In the genomic region with DNA sequence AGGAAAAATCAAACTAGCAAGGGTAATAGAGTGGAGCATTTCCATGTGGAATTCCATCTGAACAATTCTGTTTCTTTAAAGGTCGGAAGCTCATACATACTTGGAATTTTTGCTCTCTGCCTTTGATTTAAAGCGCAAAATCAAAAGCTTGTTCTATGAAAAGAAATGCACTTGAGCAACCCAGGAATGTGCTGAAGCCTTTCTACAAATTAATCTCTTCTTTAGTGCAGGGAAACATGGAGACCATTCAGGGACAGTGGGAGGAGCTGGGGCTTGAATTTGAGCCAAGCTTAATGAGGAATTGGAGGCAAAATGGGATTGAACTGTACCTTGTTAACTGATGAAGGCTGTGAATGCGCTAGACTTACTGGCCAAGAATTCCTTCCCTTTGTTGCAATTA, we compare ENCODE assay signal across 9 mouse cellular contexts.
DNase-seq lines count a peak whose midpoint lies in the region; ATAC-seq and TF ChIP-seq lines count a peak whose summit lies in the region.
"Had no signal": no experiment of that assay in that cellular context is flagged by ENCODE, and none has a peak within 500 bp of the region (broad histone marks: within the 10 kb centered on the region; RNA-seq: fewer than 3 reads in every experiment).

No protein-coding gene starts in this region.

- WGBS in midbrain, embryonic 14.5 days = 22% methylated on average over 3 of the region's 3 CpGs
- WGBS in midbrain, postnatal 0 days = 29% methylated on average over 3 of the region's 3 CpGs
- WGBS in embryonic facial prominence, embryonic 14.5 days = 31% methylated on average over 3 of the region's 3 CpGs
- 48% methylated on average over 3 of the region's 3 CpGs for WGBS in kidney, embryonic 14.5 days

- H3K27me3 ChIP-seq in midbrain, embryonic 14.5 days (ENCODE audit: control insufficient read depth, insufficient read depth, low read length) = no peaks in the 10 kb centered on the region
- no peaks in the 10 kb centered on the region for H3K27me3 ChIP-seq in midbrain, postnatal 0 days (ENCODE audit: insufficient read depth, low read length)
- H3K27me3 ChIP-seq in embryonic facial prominence, embryonic 14.5 days (replicated peaks; ENCODE audit: control insufficient read depth, insufficient read depth, low read length) = no peaks in the 10 kb centered on the region
- no peaks in the 10 kb centered on the region for H3K27me3 ChIP-seq in kidney, embryonic 14.5 days (ENCODE audit: control insufficient read depth, insufficient read depth, low read length)

- no peak overlapping the region for H3K9ac ChIP-seq in midbrain, embryonic 14.5 days (replicated peaks; ENCODE audit: low read length)
- H3K9ac ChIP-seq in midbrain, postnatal 0 days (replicated peaks; ENCODE audit: low read length, poor library complexity, severe bottlenecking) = no peak overlapping the region
- H3K9ac ChIP-seq in embryonic facial prominence, embryonic 14.5 days (ENCODE audit: low read depth, low read length) = no peak overlapping the region
- H3K9ac ChIP-seq in kidney, embryonic 14.5 days (ENCODE audit: low read depth, low read length) = no peak overlapping the region

- no peak overlapping the region for H3K27ac ChIP-seq in midbrain, embryonic 14.5 days (replicated peaks; ENCODE audit: low read depth, low read length)
- H3K27ac ChIP-seq in midbrain, postnatal 0 days (ENCODE audit: low read depth, low read length) = no peak overlapping the region
- H3K27ac ChIP-seq in embryonic facial prominence, embryonic 14.5 days (replicated peaks; ENCODE audit: low read depth, low read length) = no peak overlapping the region
- H3K27ac ChIP-seq in kidney, embryonic 14.5 days (ENCODE audit: low read depth, low read length) = no peak overlapping the region; the same call in 1 of the 2 replicates

- H3K4me1 ChIP-seq in midbrain, embryonic 14.5 days (ENCODE audit: control insufficient read depth, insufficient read depth, low read length) = no peaks in the 10 kb centered on the region
- no peaks in the 10 kb centered on the region for H3K4me1 ChIP-seq in midbrain, postnatal 0 days (ENCODE audit: insufficient read depth, low read length)
- H3K4me1 ChIP-seq in embryonic facial prominence, embryonic 14.5 days (ENCODE audit: control insufficient read depth, insufficient read depth, low read length) = peaks cover 11% of the 10 kb centered on the region
- H3K4me1 ChIP-seq in kidney, embryonic 14.5 days (ENCODE audit: control insufficient read depth, insufficient read depth, low read length) = no peaks in the 10 kb centered on the region

- no peaks in the 10 kb centered on the region for H3K36me3 ChIP-seq in midbrain, embryonic 14.5 days (ENCODE audit: control insufficient read depth, insufficient read depth, low read length)
- H3K36me3 ChIP-seq in midbrain, postnatal 0 days (ENCODE audit: insufficient read depth, low read length) = no peaks in the 10 kb centered on the region
- no peaks in the 10 kb centered on the region for H3K36me3 ChIP-seq in embryonic facial prominence, embryonic 14.5 days (ENCODE audit: control insufficient read depth, insufficient read depth, low read length)
- no peaks in the 10 kb centered on the region for H3K36me3 ChIP-seq in kidney, embryonic 14.5 days (ENCODE audit: control insufficient read depth, insufficient read depth, low read length)

- H3K9me3 ChIP-seq in midbrain, embryonic 14.5 days (ENCODE audit: control insufficient read depth, low read length) = no peaks in the 10 kb centered on the region
- no peaks in the 10 kb centered on the region for H3K9me3 ChIP-seq in midbrain, postnatal 0 days (ENCODE audit: low read length)
- no peaks in the 10 kb centered on the region for H3K9me3 ChIP-seq in embryonic facial prominence, embryonic 14.5 days (ENCODE audit: control insufficient read depth, low read length)
- H3K9me3 ChIP-seq in kidney, embryonic 14.5 days (ENCODE audit: control insufficient read depth, low read length) = no peaks in the 10 kb centered on the region

- TF ChIP-seq CTCF in midbrain, postnatal 0 days (IDR thresholded peaks at IDR 0.05) = no peak

- ATAC-seq in midbrain, embryonic 14.5 days (ENCODE audit: low FRiP score, low TSS enrichment) = no peak
- no peak for ATAC-seq in midbrain, postnatal 0 days (ENCODE audit: low FRiP score)
- peak; percentile 70 for ATAC-seq in embryonic facial prominence, embryonic 14.5 days (ENCODE audit: low read depth)
- ATAC-seq in kidney, embryonic 14.5 days (ENCODE audit: low FRiP score, low TSS enrichment) = 0 out of 2 replicates have a peak, but pooled peaks have one; percentile 49
- no peak for ATAC-seq in megakaryocyte progenitor cell, adult 5-6 weeks (replicated peaks; ENCODE audit: poor library complexity)

- peak; percentile 37 for DNase-seq in midbrain, embryonic 14.5 days
- DNase-seq in midbrain, postnatal 0 days (ENCODE audit: low spot score) = no peak
- peak; percentile 70 for DNase-seq in embryonic facial prominence, embryonic 14.5 days (ENCODE audit: low spot score)
- peak; percentile 65 for DNase-seq in lung, postnatal 36 days
- DNase-seq in thymus, postnatal 25 days = no peak
- no peak for DNase-seq in spleen, postnatal 14 days (ENCODE audit: low spot score in 2 of 2)
- DNase-seq: right cerebral cortex, postnatal 4 days had no signal

- H3K4me2 ChIP-seq in midbrain, embryonic 14.5 days (ENCODE audit: low read length) = no peak overlapping the region
- H3K4me2 ChIP-seq in midbrain, postnatal 0 days (ENCODE audit: low read depth, low read length, poor library complexity, severe bottlenecking) = no peak overlapping the region
- no peak overlapping the region for H3K4me2 ChIP-seq in embryonic facial prominence, embryonic 14.5 days (ENCODE audit: low read depth, low read length)
- no peak overlapping the region for H3K4me2 ChIP-seq in kidney, embryonic 14.5 days (replicated peaks; ENCODE audit: low read depth, low read length)

- no peak overlapping the region for H3K4me3 ChIP-seq in midbrain, embryonic 14.5 days (replicated peaks; ENCODE audit: low read depth, low read length)
- no peak overlapping the region for H3K4me3 ChIP-seq in midbrain, postnatal 0 days (ENCODE audit: low read depth, low read length)
- no peak overlapping the region for H3K4me3 ChIP-seq in embryonic facial prominence, embryonic 14.5 days (ENCODE audit: low read depth, low read length)
- no peak overlapping the region for H3K4me3 ChIP-seq in kidney, embryonic 14.5 days (ENCODE audit: low read length)

Comparison
In these comparisons a context has a peak if more than half of its experiments do, and no peak if none do; other contexts are left out.
1. DNase-seq: peak in midbrain, embryonic 14.5 days (single experiment), embryonic facial prominence, embryonic 14.5 days (single experiment) and lung, postnatal 36 days (single experiment); none in midbrain, postnatal 0 days (single experiment), thymus, postnatal 25 days (single experiment) and spleen, postnatal 14 days (0 of 2).
2. ATAC-seq: peak in embryonic facial prominence, embryonic 14.5 days (single experiment) and kidney, embryonic 14.5 days (single experiment); none in midbrain, embryonic 14.5 days (single experiment), midbrain, postnatal 0 days (single experiment) and megakaryocyte progenitor cell, adult 5-6 weeks (single experiment).